In the genomic region with DNA sequence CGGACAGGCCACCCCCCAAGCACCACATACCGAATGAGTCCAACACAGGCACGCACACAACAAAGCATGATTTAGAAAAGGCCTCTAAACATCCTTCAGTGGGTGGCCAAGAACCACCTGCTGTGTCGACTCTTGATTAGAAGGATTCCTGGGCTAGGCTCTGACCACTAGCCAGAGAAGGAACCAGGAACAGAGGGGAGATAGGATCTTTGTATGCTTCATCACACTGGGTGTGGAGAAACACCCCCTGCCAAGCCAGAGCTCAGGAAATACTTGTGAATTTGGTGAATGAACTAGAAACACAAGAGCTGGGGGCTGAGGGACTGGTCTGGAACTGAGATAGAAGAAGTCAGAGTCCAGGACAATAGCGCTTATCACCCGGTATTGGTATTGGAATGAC, we compare ENCODE assay signal across 9 mouse cellular contexts. TPM values are rescaled to one million over a fixed set of nuclear protein-coding genes. Genes with fewer than 3 reads are reported as not detected.
DNase-seq lines count a peak whose midpoint lies in the region; ATAC-seq and TF ChIP-seq lines count a peak whose summit lies in the region.
"Had no signal": no experiment of that assay in that cellular context is flagged by ENCODE, and none has a peak within 500 bp of the region (broad histone marks: within the 10 kb centered on the region; RNA-seq: fewer than 3 reads in every experiment).

No protein-coding gene starts in this region.

- H3K4me1 ChIP-seq in heart, embryonic 11.5 days (ENCODE audit: control insufficient read depth, insufficient read depth, low read length) = peaks cover 26% of the 10 kb centered on the region
- peaks cover 88% of the 10 kb centered on the region for H3K4me1 ChIP-seq in E14TG2a.4 (replicated peaks; ENCODE audit: low read depth, low read length)
- peaks cover 66% of the 10 kb centered on the region for H3K4me1 ChIP-seq in forebrain, embryonic 15.5 days
- peaks cover 88% of the 10 kb centered on the region for H3K4me1 ChIP-seq in midbrain, embryonic 10.5 days

- H3K9ac ChIP-seq in heart, embryonic 11.5 days (ENCODE audit: low read depth, low read length) = peak overlapping the region; percentile 43; the same call in 1 of the 2 replicates
- H3K9ac ChIP-seq in forebrain, embryonic 15.5 days (replicated peaks) = peak overlapping the region; percentile 81

- H3K4me3 ChIP-seq in heart, embryonic 11.5 days (ENCODE audit: low read depth, low read length) = peak overlapping the region; percentile 84
- peak overlapping the region; percentile 88 for H3K4me3 ChIP-seq in E14TG2a.4 (replicated peaks; ENCODE audit: low read length)
- H3K4me3 ChIP-seq in forebrain, embryonic 15.5 days = peak overlapping the region; percentile 80
- peak overlapping the region; percentile 91 for H3K4me3 ChIP-seq in midbrain, embryonic 10.5 days

- peaks cover 2% of the 10 kb centered on the region; the same call in 1 of the 2 replicates for H3K27me3 ChIP-seq in heart, embryonic 11.5 days (ENCODE audit: control insufficient read depth, insufficient read depth, low read length)
- H3K27me3 ChIP-seq in E14TG2a.4 (ENCODE audit: insufficient read depth, low read length) = peaks cover 18% of the 10 kb centered on the region
- H3K27me3 ChIP-seq in forebrain, embryonic 15.5 days = no peaks in the 10 kb centered on the region
- H3K27me3 ChIP-seq in midbrain, embryonic 10.5 days (ENCODE audit: low read depth, poor library complexity, severe bottlenecking) = peaks cover 49% of the 10 kb centered on the region

- H3K4me2 ChIP-seq in heart, embryonic 11.5 days = peak overlapping the region; percentile 85
- peak overlapping the region; percentile 80 for H3K4me2 ChIP-seq in forebrain, embryonic 15.5 days (replicated peaks)

- no peak for ATAC-seq in heart, embryonic 11.5 days (replicated peaks; ENCODE audit: insufficient number of reproducible peaks, low FRiP score, low TSS enrichment)
- ATAC-seq in forebrain, embryonic 15.5 days (replicated peaks) = no peak
- ATAC-seq in granulocyte monocyte progenitor cell, adult 5-6 weeks (replicated peaks; ENCODE audit: poor library complexity, severe bottlenecking) = no peak

- peaks cover 9% of the 10 kb centered on the region; the same call in 1 of the 2 replicates for H3K36me3 ChIP-seq in heart, embryonic 11.5 days (ENCODE audit: control insufficient read depth, insufficient read depth, low read length)
- peaks cover 35% of the 10 kb centered on the region for H3K36me3 ChIP-seq in E14TG2a.4 (ENCODE audit: insufficient read depth, low read length)
- H3K36me3 ChIP-seq in forebrain, embryonic 15.5 days = peaks cover 9% of the 10 kb centered on the region; the same call in 1 of the 2 replicates
- peaks cover 26% of the 10 kb centered on the region for H3K36me3 ChIP-seq in midbrain, embryonic 10.5 days

- H3K27ac ChIP-seq in heart, embryonic 11.5 days (ENCODE audit: low read depth, low read length) = 0 out of 2 replicates have a peak overlapping the region, but pooled peaks have one; percentile 73
- peak overlapping the region; percentile 81 for H3K27ac ChIP-seq in forebrain, embryonic 15.5 days (replicated peaks)
- H3K27ac ChIP-seq in midbrain, embryonic 10.5 days (replicated peaks) = peak overlapping the region; percentile 96

- no peak for DNase-seq in heart, adult 9 months (ENCODE audit: low spot score in 2 of 2)
- no peak for DNase-seq in midbrain, embryonic 10.5 days (ENCODE audit: low spot score)
- DNase-seq in layer of hippocampus, adult 9-10 months (ENCODE audit: low spot score) = no peak
- DNase-seq in ovary, postnatal 10 days (ENCODE audit: low spot score) = no peak
- DNase-seq: layer of hippocampus, postnatal 36 days had no signal

- no peak for TF ChIP-seq CTCF in E14TG2a.4 (conservative IDR thresholded peaks at IDR 0.05; ENCODE audit: low read length)

- H3K9me3 ChIP-seq in heart, embryonic 11.5 days (replicated peaks; ENCODE audit: control insufficient read depth, low read length) = no peaks in the 10 kb centered on the region
- no peaks in the 10 kb centered on the region for H3K9me3 ChIP-seq in E14TG2a.4 (ENCODE audit: low read length)
- no peaks in the 10 kb centered on the region for H3K9me3 ChIP-seq in forebrain, embryonic 15.5 days
- no peaks in the 10 kb centered on the region for H3K9me3 ChIP-seq in midbrain, embryonic 10.5 days (replicated peaks)

- 14% methylated on average over 6 of the region's 6 CpGs for WGBS in heart, embryonic 11.5 days (ENCODE audit: insufficient replicate concordance)
- 10% methylated on average over 6 of the region's 6 CpGs for WGBS in forebrain, embryonic 15.5 days
- WGBS in midbrain, embryonic 10.5 days = 7% methylated on average over 6 of the region's 6 CpGs

RNA-seq across cellular contexts. Expression of gene Efna4, which starts 1.3 kb away (rescaled TPM):
- 9.3 and 10.2 TPM in 2 replicates for polyA plus RNA-seq in heart, embryonic 11.5 days (2014; fragmentation: Nextera tagmentation; extraction: Ambion mirVana)
- 14.4 and 15.7 TPM in 2 replicates for polyA plus RNA-seq in forebrain, embryonic 15.5 days (2015; fragmentation: Nextera tagmentation; extraction: Ambion mirVana)
- 20.5 and 21.9 TPM in 2 replicates for polyA plus RNA-seq in midbrain, embryonic 10.5 days (2016; fragmentation: Nextera tagmentation; extraction: Ambion mirVana)
- total RNA-seq in granulocyte monocyte progenitor cell, adult 5-6 weeks (2014; fragmentation: Nextera tagmentation) = 0.66 and 2.1 TPM in 2 replicates
- total RNA-seq in granulocyte monocyte progenitor cell, adult 5-6 weeks (2017) = not detected in 2 replicates

RNA-seq across cellular contexts. Expression of gene Adam15, which starts 13.3 kb away (rescaled TPM):
- 23.3 and 25.9 TPM in 2 replicates for polyA plus RNA-seq in heart, embryonic 11.5 days (2014; fragmentation: Nextera tagmentation; extraction: Ambion mirVana)
- polyA plus RNA-seq in forebrain, embryonic 15.5 days (2015; fragmentation: Nextera tagmentation; extraction: Ambion mirVana) = 32.9 and 34.0 TPM in 2 replicates
- 30.5 and 34.9 TPM in 2 replicates for polyA plus RNA-seq in midbrain, embryonic 10.5 days (2016; fragmentation: Nextera tagmentation; extraction: Ambion mirVana)
- total RNA-seq in granulocyte monocyte progenitor cell, adult 5-6 weeks (2014; fragmentation: Nextera tagmentation) = 42.7 and 80.7 TPM in 2 replicates
- 34.8 and 44.8 TPM in 2 replicates for total RNA-seq in granulocyte monocyte progenitor cell, adult 5-6 weeks (2017)

RNA-seq across cellular contexts. Expression of gene Efna3, which starts 13.8 kb away (rescaled TPM):
- 1.9 TPM in 2 replicates for polyA plus RNA-seq in heart, embryonic 11.5 days (2014; fragmentation: Nextera tagmentation; extraction: Ambion mirVana)
- 41.0 and 42.5 TPM in 2 replicates for polyA plus RNA-seq in forebrain, embryonic 15.5 days (2015; fragmentation: Nextera tagmentation; extraction: Ambion mirVana)
- 3.9 and 7.0 TPM in 2 replicates for polyA plus RNA-seq in midbrain, embryonic 10.5 days (2016; fragmentation: Nextera tagmentation; extraction: Ambion mirVana)
- not detected in 2 replicates for total RNA-seq in granulocyte monocyte progenitor cell, adult 5-6 weeks (2014; fragmentation: Nextera tagmentation)
- not detected in 2 replicates for total RNA-seq in granulocyte monocyte progenitor cell, adult 5-6 weeks (2017)

RNA-seq across cellular contexts. Expression of gene Dcst2, which starts 25.2 kb away (rescaled TPM):
- polyA plus RNA-seq in heart, embryonic 11.5 days (2014; fragmentation: Nextera tagmentation; extraction: Ambion mirVana) = 0.07 TPM in 1 of 2 replicates, not detected in the other
- 0.11 and 0.13 TPM in 2 replicates for polyA plus RNA-seq in forebrain, embryonic 15.5 days (2015; fragmentation: Nextera tagmentation; extraction: Ambion mirVana)
- 0.11 and 0.12 TPM in 2 replicates for polyA plus RNA-seq in midbrain, embryonic 10.5 days (2016; fragmentation: Nextera tagmentation; extraction: Ambion mirVana)
- not detected in 2 replicates for total RNA-seq in granulocyte monocyte progenitor cell, adult 5-6 weeks (2014; fragmentation: Nextera tagmentation)
- total RNA-seq in granulocyte monocyte progenitor cell, adult 5-6 weeks (2017) = not detected in 2 replicates

RNA-seq across cellular contexts. Expression of gene Dcst1, which starts 28.5 kb away (rescaled TPM):
- polyA plus RNA-seq in heart, embryonic 11.5 days (2014; fragmentation: Nextera tagmentation; extraction: Ambion mirVana) = 0.17 and 0.21 TPM in 2 replicates
- 0.51 and 0.89 TPM in 2 replicates for polyA plus RNA-seq in forebrain, embryonic 15.5 days (2015; fragmentation: Nextera tagmentation; extraction: Ambion mirVana)
- polyA plus RNA-seq in midbrain, embryonic 10.5 days (2016; fragmentation: Nextera tagmentation; extraction: Ambion mirVana) = 0.11 and 0.20 TPM in 2 replicates
- total RNA-seq in granulocyte monocyte progenitor cell, adult 5-6 weeks (2014; fragmentation: Nextera tagmentation) = not detected in 2 replicates
- not detected in 2 replicates for total RNA-seq in granulocyte monocyte progenitor cell, adult 5-6 weeks (2017)
- total RNA-seq: layer of hippocampus, postnatal 36 days had no signal
